Comparison of ENCODE assay signal across 8 mouse cellular contexts in genomic region chr10:8517591-8518140, GRCm38 (mm10). TPM values are rescaled to one million over a fixed set of nuclear protein-coding genes. Genes with fewer than 3 reads are reported as not detected.
DNase-seq lines count a peak whose midpoint lies in the region; ATAC-seq and TF ChIP-seq lines count a peak whose summit lies in the region.

No protein-coding gene starts in this region.

- POLR2A ChIA-PET in Patski (lab: Charles Lee), result no interaction called here

- no peaks in the 10 kb centered on the region for H3K4me1 ChIP-seq in cortical plate, adult 2 months (ENCODE audit: control insufficient read depth, insufficient read depth, low read length)
- peaks cover 18% of the 10 kb centered on the region for H3K4me1 ChIP-seq in midbrain, embryonic 15.5 days

- in situ Hi-C loops in Patski (cut with MboI; ENCODE audit: low pct_unique_long_range_greater_than_20kb), result loop anchor here (5.0 to 25.0 kb wide), 3 partner anchors 195 to 705 kb away; no protein-coding TSS in a partner anchor

- TF ChIP-seq CTCF in layer of hippocampus, adult 2 months (conservative IDR thresholded peaks at IDR 0.05), result no peak
- no peak for TF ChIP-seq CTCF in Patski (IDR thresholded peaks at IDR 0.05)
- no peak for TF ChIP-seq CTCF in cortical plate, adult 2 months (IDR thresholded peaks at IDR 0.05; ENCODE audit: extremely low read depth, insufficient read depth, low read length)

- WGBS in midbrain, embryonic 15.5 days, result under 1% methylated on average over 26 of the region's 26 CpGs

- peak overlapping the region; percentile 69 for H3K9ac ChIP-seq in midbrain, embryonic 15.5 days

- CTCF ChIA-PET in Patski (lab: Charles Lee), result interaction anchor here (1.0 kb wide), 2 partner anchors 11 to 14 kb away, joined by 3 to 4 read pairs; no protein-coding TSS in a partner anchor

- peak overlapping the region; percentile 89 for H3K4me3 ChIP-seq in layer of hippocampus, adult 2 months
- peak overlapping the region; percentile 96 for H3K4me3 ChIP-seq in cortical plate, adult 2 months (ENCODE audit: insufficient read depth, low read length)
- peak overlapping the region; percentile 88 for H3K4me3 ChIP-seq in midbrain, embryonic 15.5 days

- H3K36me3 ChIP-seq in midbrain, embryonic 15.5 days (replicated peaks), result no peaks in the 10 kb centered on the region

- peak overlapping the region; percentile 86 for H3K27ac ChIP-seq in layer of hippocampus, adult 2 months
- H3K27ac ChIP-seq in cortical plate, adult 2 months (ENCODE audit: insufficient read depth, low read length), result no peak overlapping the region
- H3K27ac ChIP-seq in midbrain, embryonic 15.5 days, result no peak overlapping the region

- no peaks in the 10 kb centered on the region for H3K27me3 ChIP-seq in Patski
- H3K27me3 ChIP-seq in midbrain, embryonic 15.5 days (replicated peaks), result peaks cover 17% of the 10 kb centered on the region; the same call in 1 of the 2 replicates

- TF ChIP-seq POLR2A in cortical plate, adult 2 months (IDR thresholded peaks at IDR 0.05; ENCODE audit: extremely low read depth, insufficient read depth, low read length), result no peak

- peak overlapping the region; percentile 94 for H3K4me2 ChIP-seq in midbrain, embryonic 15.5 days

- ATAC-seq in Patski, result peak; percentile 22
- peak; percentile 66 for ATAC-seq in inflammation-experienced regulatory T-cells, adult 6 months
- peak; percentile 59 for ATAC-seq in midbrain, embryonic 15.5 days (replicated peaks)

- no peaks in the 10 kb centered on the region for H3K9me3 ChIP-seq in midbrain, embryonic 15.5 days

- no peak for DNase-seq in layer of hippocampus, adult 2 months (ENCODE audit: low spot score in 2 of 2)
- DNase-seq in layer of hippocampus, postnatal 25 days (ENCODE audit: extremely low spot score in 1 of 2, low spot score in 1 of 2), result no peak
- no peak for DNase-seq in Patski (ENCODE audit: low read depth, low spot score)
- no peak for DNase-seq in adrenal gland, postnatal 36 days
- DNase-seq in frontal cortex, postnatal 14 days (ENCODE audit: low spot score in 2 of 2), result no peak

RNA-seq across cellular contexts. Expression of gene Ust, which starts 1.0 kb away (rescaled TPM):
- total RNA-seq in layer of hippocampus, adult 2 months (2021), result 10 to 100 TPM; 62.3 to 64.1 TPM
- total RNA-seq in layer of hippocampus, postnatal 25 days (2021), result 10 to 100 TPM; 72.5 to 74.0 TPM
- 4.7 TPM for polyA plus RNA-seq in Patski (2021)
- polyA plus RNA-seq in cortical plate, adult 2 months (2012; rRNA removed), result 10.2 and 11.3 TPM in 2 replicates
- polyA plus RNA-seq in inflammation-experienced regulatory T-cells, adult 6 months (2017; shearing (Covaris generic)), result under 1 TPM; 0.16 to 0.52 (median 0.29) TPM
- 4.5 and 4.9 TPM in 2 replicates for polyA plus RNA-seq in midbrain, embryonic 15.5 days (2015; fragmentation: Nextera tagmentation; extraction: Ambion mirVana)
- total RNA-seq in adrenal gland, postnatal 36 days (2021), result 1 to 10 TPM; 4.7 to 6.3 TPM
